Mouse (Mus musculus) erythroblast, embryonic 14.5 days (primary cell): Measurements from ENCODE around the gene Wdr20.

Source experiments
- GATA1 ChIP-seq: IDR thresholded peaks from 2 replicates; pipeline ENCODE4 v1.6.1; 2012; ENCODE audit warnings: low read length, inconsistent platforms, mixed read lengths
- TAL1 ChIP-seq: IDR thresholded peaks from 3 replicates; pipeline ENCODE4 v1.6.1; 2012; ENCODE audit warnings: low read length, inconsistent platforms, mixed read lengths

DNA sequence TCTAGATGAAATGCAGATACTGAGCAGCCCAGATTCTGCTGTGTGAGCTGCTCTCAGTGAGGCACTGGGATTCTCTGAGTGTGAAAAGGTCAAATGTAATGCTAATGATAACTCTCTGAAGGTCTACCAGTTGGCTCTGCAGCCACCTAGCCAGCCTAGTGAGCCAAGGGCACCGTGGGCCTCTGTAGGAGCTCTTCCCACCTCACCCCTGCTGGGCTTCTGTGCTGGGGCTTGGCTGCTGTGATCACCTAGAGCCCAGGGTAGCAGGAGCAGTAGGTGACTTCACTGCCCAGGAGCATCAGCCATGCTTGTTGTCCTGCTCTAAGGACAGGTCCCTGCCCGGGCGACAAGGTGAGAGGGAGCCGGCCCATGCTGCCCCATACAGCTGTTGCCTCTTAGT, 61.5 kb downstream of the Wdr20 start:
- TF ChIP-seq GATA1 (no peak), TAL1 (no peak)
